Mouse (Mus musculus): Measurements from ENCODE around the gene Olfr1395. TPM values are rescaled to one million over a fixed set of nuclear protein-coding genes. Genes with fewer than 3 reads are reported as not detected.
"Not testable (repeated sequence)": the region's sequence is repeated elsewhere in the genome, so short reads cannot be mapped to it uniquely, and the experiment has no call there.

Olfr1395 gene
- total and polyA plus RNA-seq, 3 experiments: not detected

- Histone ChIP-seq H3K27me3 (ENCODE audit: control insufficient read depth in 1 of 2, insufficient read depth in 2 of 2, low read length in 2 of 2) (peaks cover 0 to 3% of the 10 kb centered on the region in 2 experiments; a peak in 1 of 4 replicates), H3K27ac (ENCODE audit: control insufficient read depth, low read depth, low read length) (no peak overlapping the region), H3K79me2 (ENCODE audit: control insufficient read depth, insufficient read depth, low read length, poor library complexity) (no peaks in the 10 kb centered on the region), H3K9me3 (replicated peaks; ENCODE audit: insufficient read depth, low read length) (no peaks in the 10 kb centered on the region), H3K36me3 (ENCODE audit: control insufficient read depth in 1 of 2, insufficient read depth in 2 of 2, low read length in 2 of 2) (no peaks in the 10 kb centered on the region), H3K4me1 (ENCODE audit: control insufficient read depth in 1 of 2, insufficient read depth in 2 of 2, low read length in 2 of 2) (no peaks in the 10 kb centered on the region), H3K9ac (ENCODE audit: control insufficient read depth, low read depth, low read length, poor library complexity, severe bottlenecking) (no peak overlapping the region), H3K4me3 (ENCODE audit: control insufficient read depth in 1 of 2, insufficient read depth in 1 of 2, low read depth in 2 of 2, low read length in 2 of 2) (no peak overlapping the region)
- peak; percentile 19 for DNase-seq (ENCODE audit: low read depth, low spot score)
- TF ChIP-seq MAFK (IDR thresholded peaks at IDR 0.05; ENCODE audit: borderline replicate concordance, low read depth, low read length): no peak
- no peak for TF ChIP-seq CHD2 (IDR thresholded peaks at IDR 0.05; ENCODE audit: low read length)
- TF ChIP-seq SMC3 (IDR thresholded peaks at IDR 0.05; ENCODE audit: low read depth, low read length): no peak
- TF ChIP-seq MYB (IDR thresholded peaks at IDR 0.05; ENCODE audit: low read depth, low read length): no peak
- TF ChIP-seq POLR2AphosphoS5 (IDR thresholded peaks at IDR 0.05; ENCODE audit: borderline replicate concordance, low read depth, low read length): no peak
- TF ChIP-seq RCOR1 (IDR thresholded peaks at IDR 0.05; ENCODE audit: low read depth, low read length): no peak
Observed at GRCm38 (mm10) chr11:49170576-49170975, 28.5 kb downstream of the Olfr1395 start.

- H3K79me2 ChIP-seq (ENCODE audit: control insufficient read depth, insufficient read depth, low read length, poor library complexity): no peaks in the 10 kb centered on the region
- H3K27me3 ChIP-seq (ENCODE audit: control insufficient read depth in 1 of 2, insufficient read depth in 2 of 2, low read length in 2 of 2): peaks cover 6% of the 10 kb centered on the region in 2 experiments; a peak in 3 of 4 replicates
- H3K4me3 ChIP-seq (ENCODE audit: control insufficient read depth in 1 of 2, insufficient read depth in 1 of 2, low read depth in 2 of 2, low read length in 2 of 2): no peak overlapping the region
- H3K36me3 ChIP-seq (ENCODE audit: control insufficient read depth in 1 of 2, insufficient read depth in 2 of 2, low read length in 2 of 2): no peaks in the 10 kb centered on the region
- no peaks in the 10 kb centered on the region for H3K9me3 ChIP-seq (replicated peaks; ENCODE audit: insufficient read depth, low read length)
- no peaks in the 10 kb centered on the region for H3K4me1 ChIP-seq (ENCODE audit: control insufficient read depth in 1 of 2, insufficient read depth in 2 of 2, low read length in 2 of 2)
- DNase-seq (ENCODE audit: low read depth, low spot score): no peak
- no peak for TF ChIP-seq CHD1 (IDR thresholded peaks at IDR 0.05; ENCODE audit: low read depth, low read length)
- TF ChIP-seq MAZ (IDR thresholded peaks at IDR 0.05; ENCODE audit: low read depth, low read length): no peak
- TF ChIP-seq ELF1 (IDR thresholded peaks at IDR 0.05; ENCODE audit: low read depth, low read length): no peak
- no peak for TF ChIP-seq TBP (IDR thresholded peaks at IDR 0.05; ENCODE audit: low read depth, low read length)
- no peak for TF ChIP-seq BHLHE40 (IDR thresholded peaks at IDR 0.05; ENCODE audit: borderline replicate concordance, low read depth, low read length)
- no peak for TF ChIP-seq ZNF384 (IDR thresholded peaks at IDR 0.05; ENCODE audit: low read depth, low read length)
- no peak for TF ChIP-seq USF1 (IDR thresholded peaks at IDR 0.05; ENCODE audit: low read depth, low read length)
- TF ChIP-seq POLR2A (IDR thresholded peaks at IDR 0.05; ENCODE audit: control insufficient read depth in 1 of 2, insufficient read depth in 1 of 2, low read depth in 1 of 2, low read length in 2 of 2, poor library complexity in 1 of 2): no peak
- no peak for TF ChIP-seq ZKSCAN1 (IDR thresholded peaks at IDR 0.05; ENCODE audit: low read depth, low read length)
- TF ChIP-seq E2F4 (IDR thresholded peaks at IDR 0.05; ENCODE audit: borderline replicate concordance, low read depth, low read length): no peak
- no peak for TF ChIP-seq RAD21 (IDR thresholded peaks at IDR 0.05; ENCODE audit: low read depth, low read length)
- TF ChIP-seq MYC (IDR thresholded peaks at IDR 0.05; ENCODE audit: low read depth, low read length): no peak
- TF ChIP-seq RCOR1 (IDR thresholded peaks at IDR 0.05; ENCODE audit: low read depth, low read length): no peak
- no peak for TF ChIP-seq MAX (IDR thresholded peaks at IDR 0.05; ENCODE audit: low read length)
- TF ChIP-seq KAT2A (conservative IDR thresholded peaks at IDR 0.05; ENCODE audit: low read depth, low read length): no peak
- TF ChIP-seq SMC3 (IDR thresholded peaks at IDR 0.05; ENCODE audit: low read depth, low read length): no peak
- H3K9ac ChIP-seq (ENCODE audit: control insufficient read depth, low read depth, low read length, poor library complexity, severe bottlenecking): no peak overlapping the region
- no peak overlapping the region for H3K27ac ChIP-seq (ENCODE audit: control insufficient read depth, low read depth, low read length)
Observed at GRCm38 (mm10) chr11:49175345-49175744, 33.3 kb downstream of the Olfr1395 start.

GRCm38 (mm10) chr11:49176047-49176779 lies 34.1 kb downstream of the Olfr1395 start:
- H3K27me3 ChIP-seq (ENCODE audit: control insufficient read depth in 1 of 2, insufficient read depth in 2 of 2, low read length in 2 of 2); H3K4me3 ChIP-seq (ENCODE audit: control insufficient read depth in 1 of 2, insufficient read depth in 1 of 2, low read depth in 2 of 2, low read length in 2 of 2); H3K36me3 ChIP-seq (ENCODE audit: control insufficient read depth in 1 of 2, insufficient read depth in 2 of 2, low read length in 2 of 2); H3K9me3 ChIP-seq (replicated peaks; ENCODE audit: insufficient read depth, low read length); H3K9ac ChIP-seq (ENCODE audit: control insufficient read depth, low read depth, low read length, poor library complexity, severe bottlenecking); DNase-seq (ENCODE audit: low read depth, low spot score); H3K79me2 ChIP-seq (ENCODE audit: control insufficient read depth, insufficient read depth, low read length, poor library complexity); H3K4me1 ChIP-seq (ENCODE audit: control insufficient read depth in 1 of 2, insufficient read depth in 2 of 2, low read length in 2 of 2); H3K27ac ChIP-seq (ENCODE audit: control insufficient read depth, low read depth, low read length): not testable (repeated sequence)
